Mouse (Mus musculus): ENCODE measurements around the gene Rfxap. TPM values are rescaled to one million over a fixed set of nuclear protein-coding genes. Genes with fewer than 3 reads are reported as not detected.

Rfxap gene
- total RNA-seq (2021) = 10 to 100 TPM; 47.5 to 58.9 TPM

DNA sequence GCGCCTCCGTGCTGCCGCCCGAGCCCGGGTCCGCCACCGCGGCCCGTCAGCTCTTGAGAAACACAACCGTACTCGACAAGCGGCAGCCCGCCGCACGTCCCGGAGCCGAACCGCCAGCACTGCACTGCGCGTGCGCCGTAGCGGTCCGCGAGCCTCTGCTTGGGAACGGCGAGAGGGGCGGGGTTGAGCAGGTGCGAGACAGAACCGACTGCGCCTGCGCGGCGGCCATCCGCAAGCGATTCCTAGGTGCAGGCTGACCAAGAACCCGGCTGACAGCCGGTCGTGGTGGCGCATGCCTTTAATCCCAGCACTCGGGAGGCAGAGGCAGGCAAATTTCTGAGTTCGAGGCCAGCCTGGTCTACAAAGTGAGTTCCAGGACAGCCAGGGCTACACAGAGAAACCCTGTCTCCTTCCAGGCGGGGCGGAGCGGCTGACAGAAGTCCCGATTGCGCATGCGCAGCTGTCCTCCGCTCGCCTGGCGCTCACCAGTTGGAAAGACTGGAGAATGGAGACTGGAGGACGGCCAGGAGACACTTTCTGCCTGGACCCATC lies at the start of gene Rfxap:
Rfxap (minus strand) TSS at position 126 of the 552 bp plus-strand sequence.
- peak; percentile 95 to 96 for DNase-seq (ENCODE audit: low spot score in 2 of 2)
- intact Hi-C loops (cut with DNase I) = loop anchor here (5.0 to 10.0 kb wide), 2 partner anchors 50 to 547 kb away; partner anchors contain the start of gene Smad9

DNA sequence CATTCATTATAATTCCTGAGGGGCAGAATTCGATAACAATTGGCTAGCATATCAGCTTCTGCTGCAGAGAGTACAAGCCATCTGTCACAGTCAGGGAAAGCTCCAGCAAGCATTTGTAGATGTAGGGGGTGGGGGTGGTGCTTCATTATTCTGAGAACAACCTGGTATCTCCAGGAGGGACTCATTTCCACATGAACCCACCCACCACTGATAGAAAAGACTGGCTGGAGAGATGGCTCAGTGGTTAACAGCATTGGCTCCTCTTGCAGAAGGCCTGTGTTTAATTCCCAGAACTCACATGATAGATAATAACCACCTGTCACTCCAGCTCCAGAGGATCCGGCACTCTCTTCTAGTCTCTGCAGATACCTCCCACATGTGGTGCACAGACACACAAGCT lies 27.8 kb upstream of the Rfxap start:
- peak; percentile 21 to 64 for DNase-seq (ENCODE audit: low spot score in 2 of 2)
- intact Hi-C loops (cut with DNase I) = loop anchor here (5.0 kb wide), 1 partner anchor 57 kb away; no protein-coding TSS in a partner anchor

DNA sequence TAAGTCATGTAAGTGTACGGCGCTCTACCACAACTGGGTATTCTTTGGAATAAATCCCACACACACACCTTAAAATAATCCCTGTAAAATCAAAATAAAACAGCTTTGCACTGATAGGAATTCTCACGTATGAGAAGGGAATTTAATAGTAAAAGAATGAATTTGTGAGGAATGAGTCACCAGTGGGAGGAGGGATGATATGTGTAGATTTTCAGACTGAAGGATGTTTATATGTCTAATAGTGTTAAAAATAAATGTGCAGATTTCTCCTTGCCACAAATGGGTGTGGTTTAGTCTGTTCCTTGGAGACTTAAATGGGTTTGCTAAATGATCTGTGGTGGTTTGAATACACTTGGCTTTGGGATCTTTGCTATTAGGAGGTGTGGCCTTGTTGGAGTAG lies 24.9 kb upstream of the Rfxap start:
- intact Hi-C loops (cut with DNase I) = no loop called here
- DNase-seq (ENCODE audit: low spot score in 2 of 2) = no peak

DNA sequence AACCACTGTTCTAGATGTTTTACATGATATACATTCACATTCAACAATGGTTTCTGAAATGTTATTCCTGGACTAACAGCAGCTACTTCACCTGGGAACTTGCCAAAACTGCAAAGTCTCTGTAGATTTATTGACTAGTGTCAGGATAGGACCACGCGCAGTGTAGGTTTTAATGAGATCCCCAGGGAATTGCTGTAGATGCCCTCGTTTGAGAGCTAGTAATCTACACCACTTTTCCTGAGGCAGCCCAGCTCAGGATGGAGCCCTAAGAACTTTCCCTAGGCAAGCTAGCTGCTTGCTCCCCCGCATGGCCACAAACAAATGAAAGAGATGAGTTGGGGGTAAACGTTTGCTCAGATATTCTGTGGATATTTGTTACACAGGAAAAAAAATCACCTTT lies 14.9 kb upstream of the Rfxap start:
- intact Hi-C loops (cut with DNase I) = no loop called here
- no peak for DNase-seq (ENCODE audit: low spot score in 2 of 2)

DNA sequence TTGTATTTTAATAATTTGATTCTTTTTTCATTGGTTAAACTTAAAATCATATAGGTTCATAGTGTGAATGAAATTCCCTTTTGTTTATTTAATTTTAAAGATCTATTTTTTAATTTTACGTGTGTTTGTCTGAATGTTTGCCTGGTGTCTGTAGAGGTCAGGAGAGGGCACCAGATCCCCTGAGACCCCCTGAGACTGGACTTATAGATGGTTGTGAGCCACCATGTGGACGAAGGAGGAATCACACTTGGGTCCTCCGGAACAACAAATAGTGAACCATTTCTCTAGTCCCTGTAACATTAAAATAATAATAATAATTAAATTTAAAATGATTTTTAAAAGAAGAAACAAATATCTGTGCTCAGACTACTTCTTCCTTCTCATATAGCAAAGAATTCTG lies 7.7 kb upstream of the Rfxap start:
- peak in 1 of 2 experiments; percentile 35 for DNase-seq (ENCODE audit: low spot score in 2 of 2)

DNA sequence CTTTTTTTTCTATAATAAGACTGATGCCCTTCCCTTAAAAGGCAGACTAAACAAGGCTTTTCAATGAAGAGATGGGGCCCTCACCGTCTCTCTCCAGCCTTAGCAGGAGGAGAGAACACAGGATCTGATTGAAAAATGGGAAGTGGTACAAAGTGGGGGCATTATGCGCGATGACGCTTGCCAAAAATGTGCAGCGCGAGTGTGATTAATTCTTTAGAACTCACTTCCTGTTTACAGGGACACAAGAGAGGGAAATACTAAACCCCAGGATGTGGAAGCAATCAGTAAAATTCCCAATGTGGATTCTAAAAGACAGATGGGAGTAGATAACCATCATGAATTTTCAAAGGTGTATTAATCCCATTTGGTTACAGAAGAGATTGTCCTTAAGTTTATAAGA lies 7.0 kb upstream of the Rfxap start:
- intact Hi-C loops (cut with DNase I) = loop anchor here (5.0 kb wide), 1 partner anchor 338 kb away; no protein-coding TSS in a partner anchor

More for the DNA sequence above, 7.7 kb upstream of the Rfxap start:
- intact Hi-C loops (cut with DNase I) = loop anchor here (5.0 kb wide), 1 partner anchor 337 kb away; no protein-coding TSS in a partner anchor

GRCm38 (mm10) chr3:54813418-54813988 lies 5.9 kb upstream of the Rfxap start:
- DNase-seq (ENCODE audit: low spot score in 2 of 2) = peak in 1 of 2 experiments; percentile 73
- intact Hi-C loops (cut with DNase I) = no loop called here

More for the DNA sequence above, 7.0 kb upstream of the Rfxap start:
- no peak for DNase-seq (ENCODE audit: low spot score in 2 of 2)

DNA sequence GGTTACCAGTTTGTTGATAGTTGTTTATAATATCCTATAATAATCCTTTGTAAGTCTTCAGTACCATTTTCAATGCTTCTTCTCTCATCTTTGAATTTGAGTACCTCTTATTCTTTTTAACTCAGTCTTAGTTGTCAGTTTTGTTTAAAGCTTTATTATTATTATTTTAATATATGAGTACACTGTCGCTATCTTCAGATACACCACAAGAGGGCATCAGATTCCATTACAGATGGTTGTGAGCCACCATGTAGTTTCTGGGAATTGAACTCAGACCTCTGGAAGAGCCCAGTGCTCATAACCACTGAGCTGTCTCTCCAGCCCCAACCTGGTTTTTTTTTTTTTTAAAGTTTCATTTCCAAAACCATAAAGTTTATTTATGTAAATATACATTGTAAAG lies 4.0 kb upstream of the Rfxap start:
- no peak for DNase-seq (ENCODE audit: low spot score in 2 of 2)
- intact Hi-C loops (cut with DNase I) = loop anchor here (1.0 kb wide), 1 partner anchor 253 kb away; no protein-coding TSS in a partner anchor

- DNase-seq (ENCODE audit: low spot score in 2 of 2) = no peak
- intact Hi-C loops (cut with DNase I) = loop anchor here (5.0 to 10.0 kb wide), 2 partner anchors 52 to 546 kb away; partner anchors contain the start of gene Smad9
Measured at GRCm38 (mm10) chr3:54809111-54809510, 1.5 kb upstream of the Rfxap start.

DNA sequence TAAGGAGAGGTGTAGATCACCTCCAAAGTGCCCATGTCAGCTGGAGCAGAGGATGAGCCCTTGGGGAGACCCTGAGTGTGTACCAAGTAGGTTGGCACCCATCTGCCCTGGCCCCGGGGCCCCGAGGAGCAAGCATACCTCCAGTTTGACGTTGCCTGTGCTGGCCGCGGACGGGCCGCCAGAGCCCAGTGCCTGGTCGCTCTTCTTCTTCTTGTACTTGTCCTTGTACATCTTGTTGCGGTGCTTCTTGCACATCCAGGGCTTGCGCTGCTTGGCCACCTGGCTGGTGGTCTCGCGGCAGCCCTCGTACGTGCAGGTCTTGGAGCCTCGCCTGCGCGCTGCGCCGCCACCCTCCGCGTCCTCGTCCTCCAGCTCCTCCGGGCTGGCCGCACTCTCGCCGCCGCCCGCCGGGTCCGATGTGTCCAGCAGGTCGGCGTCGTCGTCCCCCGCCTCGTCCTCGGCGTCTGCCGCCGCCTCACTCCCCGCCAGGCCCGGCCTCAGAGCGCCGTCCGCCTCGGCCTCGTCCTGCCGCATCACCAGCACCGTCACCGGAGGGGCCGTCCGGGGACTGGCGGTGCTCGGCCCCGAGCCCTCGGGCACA lies 430 bp downstream of the Rfxap start:
- intact Hi-C loops (cut with DNase I) = loop anchor here (5.0 to 10.0 kb wide), 2 partner anchors 50 to 548 kb away; partner anchors contain the start of gene Smad9
- peak in 1 of 2 experiments; percentile 41 for DNase-seq (ENCODE audit: low spot score in 2 of 2)

DNA sequence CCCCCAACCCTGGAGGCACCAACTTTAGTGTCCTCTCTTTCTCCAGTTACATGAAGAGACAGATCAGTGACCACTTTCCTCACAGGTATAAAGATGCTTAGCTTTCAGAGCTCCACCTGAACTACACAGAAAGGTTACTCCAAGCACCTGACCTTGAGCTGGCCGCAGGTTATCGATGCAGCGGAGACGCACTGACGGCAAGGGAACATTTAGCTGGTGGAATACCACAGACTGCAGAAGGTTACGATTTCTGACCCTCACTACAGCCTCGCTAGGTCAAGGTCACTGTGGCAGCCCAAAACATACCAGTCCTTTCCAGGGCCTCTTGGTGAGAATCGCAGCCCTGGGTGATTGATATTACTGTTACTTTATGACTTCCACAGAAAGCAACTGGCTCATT lies 3.9 kb downstream of the Rfxap start:
- intact Hi-C loops (cut with DNase I) = loop anchor here (10.0 kb wide), 1 partner anchor 551 kb away; no protein-coding TSS in a partner anchor
- no peak for DNase-seq (ENCODE audit: low spot score in 2 of 2)

- peak; percentile 47 to 54 for DNase-seq (ENCODE audit: low spot score in 2 of 2)
- intact Hi-C loops (cut with DNase I) = loop anchor here (5.0 kb wide), 1 partner anchor 60 kb away; the partner anchor contains the start of genes Alg5 and Exosc8
Measured at GRCm38 (mm10) chr3:54797211-54797610, 10.4 kb downstream of the Rfxap start.

- intact Hi-C loops (cut with DNase I) = loop anchor here (5.0 kb wide), 1 partner anchor 59 kb away; the partner anchor contains the start of genes Alg5 and Exosc8
- peak in 1 of 2 experiments; percentile 44 for DNase-seq (ENCODE audit: low spot score in 2 of 2)
Measured at GRCm38 (mm10) chr3:54795806-54796205, 11.8 kb downstream of the Rfxap start.

DNA sequence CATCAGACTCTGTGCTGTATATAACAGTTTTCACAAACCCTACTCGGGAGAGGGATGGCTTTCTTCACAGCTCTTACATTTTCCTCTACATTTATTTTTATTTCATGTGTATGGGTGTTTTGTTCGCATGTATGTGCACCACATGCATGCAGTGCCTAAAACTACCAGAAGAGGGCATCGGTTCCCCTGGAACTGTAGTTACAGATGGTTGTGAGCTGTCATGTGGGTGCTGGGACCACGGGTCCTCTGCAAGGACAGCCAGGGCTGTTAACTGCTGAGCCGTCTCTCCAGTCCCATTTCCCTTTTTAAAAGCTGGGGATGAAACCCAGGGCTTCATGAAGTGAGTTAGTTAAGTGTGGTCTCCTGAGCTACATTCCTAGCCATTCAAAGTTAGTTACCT lies 12.2 kb downstream of the Rfxap start:
- intact Hi-C loops (cut with DNase I) = loop anchor here (5.0 kb wide), 1 partner anchor 58 kb away; the partner anchor contains the start of genes Alg5 and Exosc8
- no peak for DNase-seq (ENCODE audit: low spot score in 2 of 2)

- DNase-seq (ENCODE audit: low spot score in 2 of 2) = no peak
Measured at GRCm38 (mm10) chr3:54793762-54794161, 13.8 kb downstream of the Rfxap start.

GRCm38 (mm10) chr3:54791822-54792677 lies 15.5 kb downstream of the Rfxap start:
- intact Hi-C loops (cut with DNase I) = no loop called here
- no peak for DNase-seq (ENCODE audit: low spot score in 2 of 2)

More at GRCm38 (mm10) chr3:54793762-54794161, 13.8 kb downstream of the Rfxap start:
- intact Hi-C loops (cut with DNase I) = no loop called here

DNA sequence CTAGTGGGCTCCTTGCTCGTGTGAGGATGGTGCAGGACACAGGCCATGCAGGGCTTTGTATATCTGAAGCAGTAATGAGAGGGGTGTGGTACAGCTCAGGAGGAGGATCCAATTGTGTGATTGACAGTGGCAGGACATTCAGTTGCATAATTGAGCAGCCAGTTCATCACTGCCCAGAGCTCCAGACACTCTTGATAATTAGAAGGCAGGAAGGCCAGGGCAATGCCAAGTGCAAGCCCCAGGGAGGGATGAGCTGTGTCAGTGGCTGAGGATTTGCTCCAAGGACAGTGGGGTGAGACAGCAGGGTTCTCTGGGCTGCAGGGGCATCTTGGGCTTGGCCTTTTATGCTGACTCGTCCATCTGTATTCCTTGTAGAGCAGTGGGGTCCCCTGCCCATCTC lies 17.0 kb downstream of the Rfxap start:
- intact Hi-C loops (cut with DNase I) = no loop called here
- no peak for DNase-seq (ENCODE audit: low spot score in 2 of 2)

DNA sequence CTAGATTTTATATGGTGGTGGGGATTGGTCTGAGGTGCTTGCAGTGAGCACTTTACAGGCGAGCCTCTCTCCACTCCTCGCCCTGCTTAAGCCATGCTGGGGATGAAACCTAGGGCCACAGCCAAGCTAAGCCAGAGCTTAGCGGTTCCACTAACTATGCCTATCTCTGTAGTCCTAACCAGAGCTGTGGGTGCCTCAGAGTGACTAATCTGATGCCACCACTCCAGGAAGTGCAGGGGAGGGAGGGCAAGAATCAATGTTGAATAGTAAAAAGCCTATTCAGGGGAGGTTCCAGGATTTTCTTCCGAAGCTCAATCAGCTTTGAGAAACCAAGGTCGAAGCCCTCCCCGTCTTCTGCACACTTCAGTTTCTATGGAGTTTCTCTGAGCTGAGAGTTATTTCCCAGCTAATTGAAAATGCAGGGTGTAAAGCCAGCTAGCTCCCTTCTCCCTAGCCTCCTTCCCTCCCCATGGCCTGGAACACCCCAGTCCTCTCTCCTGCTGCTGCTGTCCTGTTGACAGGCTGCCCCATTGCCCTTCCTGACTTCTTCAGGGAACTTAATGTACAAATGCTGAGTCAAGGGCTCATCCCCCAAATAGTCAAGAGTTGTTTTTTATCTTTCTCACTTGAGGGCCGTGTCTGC lies 31.5 kb downstream of the Rfxap start:
- intact Hi-C loops (cut with DNase I) = no loop called here
- no peak for DNase-seq (ENCODE audit: low spot score in 2 of 2)

DNA sequence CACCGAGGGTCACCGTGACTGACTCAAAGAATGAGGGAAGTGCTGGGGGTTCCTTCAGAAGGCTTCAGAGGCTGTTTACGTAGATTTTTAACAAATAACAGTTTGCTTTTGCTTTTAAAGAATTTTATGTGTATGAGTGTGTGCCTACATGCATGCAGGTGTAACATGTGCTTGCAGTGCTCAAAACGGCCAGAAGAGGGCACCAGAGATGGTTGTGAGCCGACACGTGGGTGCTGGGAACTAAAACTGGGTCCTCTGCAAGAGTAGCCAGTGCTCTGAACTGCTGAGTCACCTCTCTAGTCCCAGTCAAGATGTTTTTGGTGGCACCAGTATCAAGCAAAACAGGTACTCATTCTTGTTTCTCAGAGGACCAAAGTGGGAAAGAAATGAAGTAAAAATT lies 34.0 kb downstream of the Rfxap start:
- DNase-seq (ENCODE audit: low spot score in 2 of 2) = no peak
- intact Hi-C loops (cut with DNase I) = no loop called here
